Mouse (Mus musculus) heart, embryonic 15.5 days (tissue): ENCODE results near the gene Arhgef12. TPM values are rescaled to one million over a fixed set of nuclear protein-coding genes. Genes with fewer than 3 reads are reported as not detected.

ENCODE experiments used
- ATAC-seq: fragments of 200-750 bp; cut with Nextera tagmentation; replicated peaks from 2 replicates; pipeline ENCODE4 v1.8.0; 2017; ENCODE audit warnings: low read depth, moderate TSS enrichment; ENCODE audit not compliant: insufficient number of reproducible peaks, insufficient read depth, low FRiP score
- H3K27ac ChIP-seq: fragments of 300-500 bp; sonication (generic); 2 replicates; pipeline ENCODE4 v1.5.1; 2015; ENCODE audit warnings: mild to moderate bottlenecking, inconsistent platforms
- H3K27me3 ChIP-seq: fragments of 300-500 bp; sonication (generic); 2 replicates; pipeline ENCODE4 v1.6.1; 2015; ENCODE audit warnings: inconsistent platforms
- H3K36me3 ChIP-seq: fragments of 300-500 bp; sonication (generic); 2 replicates; pipeline ENCODE4 v1.6.1; 2015; ENCODE audit warnings: mild to moderate bottlenecking, inconsistent platforms
- H3K4me1 ChIP-seq: fragments of 300-500 bp; sonication (generic); replicated peaks from 2 replicates; pipeline ENCODE4 v1.6.1; 2015; ENCODE audit warnings: inconsistent platforms
- H3K4me2 ChIP-seq: fragments of 300-500 bp; sonication (generic); 2 replicates; pipeline ENCODE4 v1.6.1; 2015; ENCODE audit warnings: inconsistent platforms, mild to moderate bottlenecking, moderate library complexity
- H3K4me3 ChIP-seq: fragments of 300-500 bp; sonication (generic); 2 replicates; pipeline ENCODE4 v1.5.1; 2015; ENCODE audit warnings: mild to moderate bottlenecking, inconsistent platforms
- H3K9ac ChIP-seq: fragments of 300-500 bp; sonication (generic); 2 replicates; pipeline ENCODE4 v1.6.1; 2015; ENCODE audit warnings: mild to moderate bottlenecking, inconsistent platforms
- H3K9me3 ChIP-seq: fragments of 300-500 bp; sonication (generic); replicated peaks from 2 replicates; pipeline ENCODE4 v1.6.1; 2016; ENCODE audit warnings: inconsistent platforms
- WGBS: fragments of 180-500 bp; shearing (Covaris S2); methylation state at CpG from one replicate; pipeline ENCODE4 v1.1.7; 2015; ENCODE audit warnings: mixed read lengths; 5-methylcytosine and 5-hydroxymethylcytosine counted together
- polyA plus RNA-seq: library from polyadenylated mRNA; unstranded; fragments of >200 nt; fragmentation: Nextera tagmentation; extraction: Ambion mirVana; gene quantifications from 2 replicates; pipeline ENCODE4 v1.2.1, GENCODE M21; 2015

Arhgef12 gene
- polyA plus RNA-seq, 1 experiment from 2014 or later = 11.0 TPM

DNA sequence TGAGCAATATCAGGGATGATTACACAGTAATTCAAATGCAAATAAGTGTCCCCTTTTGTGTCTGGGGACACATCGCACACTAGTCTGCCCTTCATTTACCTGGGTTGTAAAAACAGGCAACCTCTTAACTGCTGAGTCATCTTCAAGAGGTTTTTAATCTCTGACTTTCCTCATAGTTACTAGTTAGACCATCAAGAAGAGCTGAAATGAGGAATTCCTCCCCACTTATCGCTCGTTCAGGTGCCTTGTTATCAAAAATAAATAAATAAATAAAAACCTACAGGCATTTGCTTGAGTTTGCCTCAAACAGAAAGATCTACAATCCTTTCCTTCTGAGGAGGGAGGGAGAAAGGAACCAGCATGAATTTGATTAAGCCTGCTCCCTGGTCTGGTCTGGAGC is 1.7 kb upstream of the Arhgef12 start:
- Histone ChIP-seq H3K4me2 (no peak overlapping the region), H3K27ac (no peak overlapping the region), H3K27me3 (no peaks in the 10 kb centered on the region), H3K4me1 (peaks cover 13% of the 10 kb centered on the region), H3K9me3 (no peaks in the 10 kb centered on the region), H3K36me3 (peaks cover 15% of the 10 kb centered on the region), H3K9ac (no peak overlapping the region), H3K4me3 (no peak overlapping the region)
- no peak for ATAC-seq
- 83% methylated on average over 3 of the region's 3 CpGs for WGBS

DNA sequence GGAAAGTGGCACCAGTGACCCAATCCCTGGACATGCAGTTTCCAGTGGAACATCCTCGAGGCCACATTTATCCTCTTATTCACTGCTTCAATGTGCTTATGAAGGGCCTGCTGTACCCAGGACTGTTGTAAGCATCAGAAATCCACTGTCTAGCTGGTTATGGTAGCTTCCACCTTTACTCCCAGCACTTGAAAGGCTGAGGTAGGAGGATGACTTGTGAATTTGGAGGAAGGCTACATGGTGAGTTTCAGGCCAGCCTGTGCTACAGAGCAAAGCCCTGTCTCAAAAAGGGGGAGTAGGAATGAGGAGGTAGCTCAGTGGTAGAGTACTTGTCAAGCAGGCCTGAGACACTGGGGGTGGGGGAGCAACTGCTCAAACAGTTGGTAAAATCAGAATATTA is 1.0 kb upstream of the Arhgef12 start:
- no peaks in the 10 kb centered on the region for H3K9me3 ChIP-seq
- no peak for ATAC-seq
- 65% methylated on average over 1 of the region's 1 CpGs for WGBS
- H3K4me1 ChIP-seq = peaks cover 20% of the 10 kb centered on the region
- peaks cover 15% of the 10 kb centered on the region for H3K36me3 ChIP-seq
- no peak overlapping the region for H3K27ac ChIP-seq
- no peak overlapping the region for H3K4me3 ChIP-seq
- H3K27me3 ChIP-seq = no peaks in the 10 kb centered on the region
- no peak overlapping the region for H3K9ac ChIP-seq
- H3K4me2 ChIP-seq = no peak overlapping the region

DNA sequence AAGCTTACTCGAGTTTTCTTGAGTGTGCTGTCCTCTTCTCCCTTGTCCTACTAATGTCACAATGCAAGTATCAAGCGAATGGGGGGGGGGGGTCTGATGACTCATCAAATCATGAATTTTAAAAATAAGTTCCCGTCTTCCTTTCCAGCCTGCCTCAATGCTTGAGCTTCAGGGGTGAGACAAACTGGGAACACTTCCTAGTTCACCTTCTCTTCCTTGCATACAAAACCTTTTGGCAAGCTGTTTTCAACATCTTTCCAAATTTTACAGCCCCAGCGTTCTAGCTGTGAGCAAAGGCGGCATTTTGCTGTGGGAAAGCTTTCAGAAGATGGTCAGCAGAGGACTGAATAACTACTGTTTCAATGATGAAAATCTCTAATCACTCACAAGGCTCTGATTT is 516 bp upstream of the Arhgef12 start:
- H3K36me3 ChIP-seq = peaks cover 15% of the 10 kb centered on the region
- H3K4me1 ChIP-seq = peaks cover 23% of the 10 kb centered on the region
- peak overlapping the region; percentile 98; the same call in 1 of the 2 replicates for H3K27ac ChIP-seq
- peak overlapping the region; percentile 87; the same call in 1 of the 2 replicates for H3K4me3 ChIP-seq
- H3K4me2 ChIP-seq = peak overlapping the region; percentile 82
- no peaks in the 10 kb centered on the region for H3K27me3 ChIP-seq
- no peak overlapping the region for H3K9ac ChIP-seq
- no peaks in the 10 kb centered on the region for H3K9me3 ChIP-seq
- 37% methylated on average over 5 of the region's 5 CpGs for WGBS
- ATAC-seq = no peak

DNA sequence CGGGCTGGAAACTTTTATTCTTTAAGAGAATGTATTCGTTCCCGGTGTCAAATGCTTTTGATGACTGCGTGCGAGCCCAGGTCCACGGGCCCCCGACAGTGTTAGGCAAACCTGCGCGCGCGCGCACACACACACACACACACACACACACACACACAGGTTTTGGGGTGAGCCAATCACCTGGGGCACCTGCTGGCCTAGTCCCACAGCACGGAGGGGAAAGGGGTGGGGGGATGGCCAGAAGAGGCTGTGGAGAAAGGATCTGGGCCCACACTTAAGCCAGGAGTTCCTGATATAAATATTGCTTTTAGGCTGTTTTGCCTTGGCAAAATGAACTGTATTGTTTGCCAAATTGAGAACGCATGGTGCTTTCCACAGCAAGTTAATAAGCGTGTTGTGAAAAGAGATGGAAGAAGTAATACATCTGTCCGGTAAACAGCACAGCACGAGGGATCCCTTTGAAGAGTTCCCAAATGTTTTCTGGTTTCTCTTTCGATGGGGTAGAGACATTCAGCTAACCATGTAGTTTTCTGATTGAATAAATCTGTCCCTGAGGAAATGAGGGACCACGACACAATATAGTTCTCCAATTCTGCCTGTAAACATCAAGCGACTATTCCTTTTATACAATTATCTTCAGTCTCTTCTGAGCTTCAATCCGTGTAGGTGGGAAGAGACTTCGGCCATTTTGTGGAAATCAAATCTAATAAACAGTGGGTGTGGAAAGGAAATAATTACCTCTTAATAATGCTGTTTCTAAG is 433 bp downstream of the Arhgef12 start:
- WGBS = 15% methylated on average over 22 of the region's 22 CpGs
- H3K9me3 ChIP-seq = no peaks in the 10 kb centered on the region
- H3K4me3 ChIP-seq = peak overlapping the region; percentile 87
- peaks cover 15% of the 10 kb centered on the region for H3K36me3 ChIP-seq
- H3K27me3 ChIP-seq = no peaks in the 10 kb centered on the region
- peak; percentile 2; the same call in 1 of the 2 replicates for ATAC-seq
- peak overlapping the region; percentile 98 for H3K27ac ChIP-seq
- H3K9ac ChIP-seq = peak overlapping the region; percentile 95
- peaks cover 31% of the 10 kb centered on the region for H3K4me1 ChIP-seq
- peak overlapping the region; percentile 82 for H3K4me2 ChIP-seq

DNA sequence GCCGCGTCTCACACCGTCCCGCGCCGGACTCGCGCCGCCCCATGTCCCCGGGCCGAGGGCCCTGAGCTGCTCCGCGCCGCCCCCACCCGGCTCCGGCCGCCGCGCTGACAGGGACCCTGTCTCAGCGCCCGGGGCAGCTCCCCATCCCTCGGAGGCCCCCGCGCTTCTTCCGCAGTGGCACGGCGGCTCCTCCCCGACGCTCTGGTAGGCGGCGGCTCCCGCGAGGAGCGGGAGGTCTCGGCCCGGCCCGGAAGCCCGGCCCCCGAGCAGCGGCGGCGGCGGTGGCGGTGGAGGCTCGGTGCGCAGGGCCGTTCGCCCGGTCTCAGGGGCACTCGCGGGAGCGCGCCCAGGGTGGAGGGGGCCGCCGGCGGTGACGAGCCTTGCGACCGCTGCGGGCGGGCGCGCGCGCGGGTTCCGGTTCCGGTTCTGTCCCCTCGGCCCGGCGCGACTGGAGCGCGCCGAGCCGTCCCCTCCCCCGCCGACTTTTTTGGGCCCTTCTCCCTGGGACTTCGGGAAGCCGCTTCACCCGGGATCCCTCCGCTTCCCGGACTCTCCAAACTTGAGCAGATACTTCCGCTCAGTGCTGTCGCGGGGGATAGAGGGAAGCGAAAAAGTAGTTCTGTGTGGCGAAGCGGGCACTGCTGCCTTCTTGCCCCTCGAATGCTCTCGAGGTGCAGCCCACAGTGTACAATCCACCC is 1.2 kb downstream of the Arhgef12 start:
- Histone ChIP-seq H3K4me3 (peak overlapping the region; percentile 87), H3K27me3 (no peaks in the 10 kb centered on the region), H3K4me2 (peak overlapping the region; percentile 82), H3K27ac (peak overlapping the region; percentile 98), H3K36me3 (peaks cover 7% of the 10 kb centered on the region), H3K9me3 (no peaks in the 10 kb centered on the region), H3K9ac (peak overlapping the region; percentile 95), H3K4me1 (peaks cover 32% of the 10 kb centered on the region)
- under 1% methylated on average over 79 of the region's 91 CpGs for WGBS
- ATAC-seq = peak; percentile 76

DNA sequence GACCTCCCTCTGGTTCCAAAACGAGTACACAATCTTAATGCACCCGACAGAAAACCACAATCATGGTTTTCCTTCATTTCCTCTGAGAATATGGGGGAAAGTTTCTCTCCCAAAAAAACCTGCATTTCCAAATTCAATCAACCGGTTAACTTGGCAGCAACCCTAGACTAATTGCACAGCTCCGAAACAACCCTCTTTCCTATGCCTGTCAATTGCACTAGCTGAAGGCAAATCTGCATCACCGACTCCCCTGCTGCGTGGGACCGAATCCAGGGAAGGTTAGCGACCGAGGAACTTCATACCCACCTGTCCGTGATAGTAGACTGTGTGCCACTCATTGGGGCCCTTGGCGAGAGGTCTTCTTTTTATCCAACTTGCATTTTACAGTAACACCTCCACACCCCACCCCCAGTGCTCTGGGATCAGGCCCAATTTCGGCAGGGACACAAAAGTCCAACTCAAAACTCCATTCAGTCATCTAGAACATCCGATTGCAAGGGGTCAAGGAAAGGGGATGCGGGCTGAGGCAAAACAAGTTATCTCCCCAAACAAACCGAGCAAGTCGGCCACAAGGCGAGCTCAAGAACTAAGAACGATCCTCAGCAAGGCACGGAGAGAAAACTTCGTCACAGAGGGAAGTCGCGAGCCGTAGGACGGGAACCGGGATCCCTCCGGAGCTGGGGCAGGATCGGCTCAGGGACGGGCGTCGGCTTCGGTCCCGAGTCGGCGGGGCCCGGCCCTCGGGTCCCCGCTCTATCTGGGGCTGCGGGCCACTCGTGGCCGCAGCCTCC is 2.0 kb downstream of the Arhgef12 start:
- Histone ChIP-seq H3K4me3 (peak overlapping the region; percentile 87), H3K4me1 (peaks cover 33% of the 10 kb centered on the region), H3K36me3 (no peaks in the 10 kb centered on the region), H3K9ac (peak overlapping the region; percentile 95), H3K27ac (peak overlapping the region; percentile 98), H3K4me2 (peak overlapping the region; percentile 82), H3K27me3 (no peaks in the 10 kb centered on the region), H3K9me3 (no peaks in the 10 kb centered on the region)
- WGBS = 0% methylated on average over 39 of the region's 40 CpGs
- ATAC-seq = no peak

DNA sequence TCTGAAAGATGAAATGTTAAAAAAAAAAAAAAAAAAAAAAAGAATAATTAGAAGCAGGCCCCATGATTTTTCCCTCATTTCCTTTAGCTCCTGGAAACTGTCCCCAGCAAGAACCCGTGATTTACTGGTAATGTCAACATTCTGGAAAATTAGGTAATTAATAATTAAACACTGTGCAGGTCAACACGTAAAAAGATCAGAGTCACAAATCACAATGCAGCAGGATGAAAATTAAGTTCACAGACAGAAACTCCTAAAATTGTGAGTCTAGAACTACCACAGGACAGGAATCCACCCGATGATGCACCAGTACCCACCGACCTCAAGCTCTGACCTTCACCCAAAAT is 2.5 kb downstream of the Arhgef12 start:
- peak overlapping the region; percentile 98 for H3K27ac ChIP-seq
- ATAC-seq = no peak
- peak overlapping the region; percentile 82 for H3K4me2 ChIP-seq
- no peaks in the 10 kb centered on the region for H3K9me3 ChIP-seq
- no peaks in the 10 kb centered on the region for H3K36me3 ChIP-seq
- peak overlapping the region; percentile 95 for H3K9ac ChIP-seq
- WGBS = 4% methylated on average over 4 of the region's 4 CpGs
- H3K4me3 ChIP-seq = peak overlapping the region; percentile 87
- peaks cover 36% of the 10 kb centered on the region for H3K4me1 ChIP-seq
- no peaks in the 10 kb centered on the region for H3K27me3 ChIP-seq

DNA sequence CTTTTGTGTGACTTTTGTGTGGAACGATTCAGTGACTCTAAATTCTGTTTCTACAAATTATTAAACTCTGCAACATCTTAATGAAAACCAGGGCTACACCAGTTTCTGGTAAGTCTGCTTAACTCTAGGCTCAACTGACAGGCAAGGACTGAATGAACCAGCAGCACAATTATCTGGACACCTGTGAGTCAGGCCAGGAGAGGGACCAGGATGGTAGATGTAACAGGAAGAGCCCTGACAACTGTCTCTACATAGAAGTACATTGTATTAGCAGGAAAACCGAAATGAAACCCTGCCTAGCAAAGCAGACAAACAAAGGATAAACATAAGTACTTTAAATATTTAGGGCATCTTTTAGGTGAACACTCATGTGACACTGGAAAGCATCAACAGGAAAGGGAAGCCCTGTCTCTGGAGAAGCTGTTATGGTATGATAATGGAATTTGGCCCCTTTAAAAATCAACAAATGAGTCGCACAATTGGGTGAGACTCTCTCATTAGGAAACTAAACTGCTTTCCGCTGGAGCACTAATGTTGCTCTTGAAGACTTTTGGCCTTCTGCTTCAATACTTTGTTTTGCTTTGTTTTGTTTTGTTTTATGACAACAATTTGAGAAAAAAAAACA is 3.3 kb downstream of the Arhgef12 start:
- H3K9ac ChIP-seq = peak overlapping the region; percentile 95
- H3K4me3 ChIP-seq = peak overlapping the region; percentile 87
- no peaks in the 10 kb centered on the region for H3K9me3 ChIP-seq
- no peaks in the 10 kb centered on the region for H3K36me3 ChIP-seq
- WGBS = 24% methylated on average over 4 of the region's 4 CpGs
- peak overlapping the region; percentile 40; the same call in 1 of the 2 replicates for H3K27ac ChIP-seq
- peaks cover 38% of the 10 kb centered on the region for H3K4me1 ChIP-seq
- ATAC-seq = no peak
- no peaks in the 10 kb centered on the region for H3K27me3 ChIP-seq
- peak overlapping the region; percentile 82 for H3K4me2 ChIP-seq

DNA sequence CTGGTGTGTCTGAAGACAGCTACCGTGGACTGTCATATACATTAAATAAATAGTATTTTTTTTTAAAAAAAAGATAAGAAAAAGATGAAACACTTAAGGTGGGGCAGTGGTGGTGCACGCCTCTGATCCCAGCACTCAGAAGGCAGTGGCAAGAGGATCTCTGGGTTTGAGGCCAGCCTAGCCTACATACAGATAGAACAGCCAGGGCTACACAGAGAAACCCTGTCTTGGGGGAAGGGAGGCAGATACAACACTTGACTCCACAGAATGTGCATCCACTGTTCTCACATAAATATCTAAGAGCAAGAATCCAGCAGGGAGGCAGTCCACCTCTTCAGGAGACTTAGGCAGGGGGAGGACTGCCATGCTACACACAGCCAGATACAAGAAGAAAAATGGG is 4.1 kb downstream of the Arhgef12 start:
- ATAC-seq = no peak
- peak overlapping the region; percentile 12; the same call in 1 of the 2 replicates for H3K27ac ChIP-seq
- no peaks in the 10 kb centered on the region for H3K9me3 ChIP-seq
- peak overlapping the region; percentile 87 for H3K4me3 ChIP-seq
- no peak overlapping the region for H3K9ac ChIP-seq
- WGBS = 82% methylated on average over 2 of the region's 2 CpGs
- H3K4me1 ChIP-seq = peaks cover 37% of the 10 kb centered on the region
- no peaks in the 10 kb centered on the region for H3K27me3 ChIP-seq
- H3K4me2 ChIP-seq = peak overlapping the region; percentile 82
- H3K36me3 ChIP-seq = no peaks in the 10 kb centered on the region

DNA sequence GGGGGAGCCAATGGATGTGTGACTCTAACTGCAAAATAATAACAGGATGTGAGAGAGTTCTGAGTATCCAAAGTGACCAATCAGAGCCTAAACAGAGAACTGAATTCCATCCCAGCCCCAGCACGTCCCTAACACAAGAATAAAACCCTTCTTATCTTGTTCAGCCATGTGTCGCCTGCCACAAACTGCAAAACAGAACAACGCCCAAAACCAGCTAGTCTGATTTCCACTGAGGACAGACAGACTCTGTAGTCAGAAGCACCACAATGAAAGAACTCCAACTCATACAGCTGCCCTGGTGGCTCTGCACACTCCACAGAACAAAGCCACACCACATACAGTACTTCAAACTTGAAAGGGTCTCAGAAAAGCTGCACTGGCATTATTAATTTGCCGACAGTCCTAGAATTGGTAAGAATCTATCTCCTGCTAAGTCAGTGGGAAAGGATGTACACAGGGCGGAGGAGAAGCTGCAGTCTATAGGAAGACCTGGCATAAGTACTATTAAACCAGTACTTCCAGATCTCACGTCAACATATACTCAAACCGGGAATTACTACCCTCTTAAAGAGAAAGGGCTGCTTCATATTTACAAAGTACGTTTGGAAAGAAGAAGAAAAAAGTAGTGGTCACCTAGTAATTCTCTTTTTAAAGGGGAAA is 5.0 kb downstream of the Arhgef12 start:
- Histone ChIP-seq H3K27me3 (no peaks in the 10 kb centered on the region), H3K9me3 (no peaks in the 10 kb centered on the region), H3K4me2 (peak overlapping the region; percentile 82), H3K4me3 (peak overlapping the region; percentile 87), H3K9ac (0 out of 2 replicates have a peak overlapping the region, but pooled peaks have one; percentile 3), H3K4me1 (peaks cover 33% of the 10 kb centered on the region), H3K36me3 (no peaks in the 10 kb centered on the region), H3K27ac (peak overlapping the region; percentile 66)
- WGBS = 40% methylated on average over 8 of the region's 8 CpGs
- peak; percentile 33; the same call in 1 of the 2 replicates for ATAC-seq
